Mouse (Mus musculus) embryonic fibroblast, embryonic 13.5 days (primary cell): ENCODE measurements around the gene 1700001K19Rik. TPM values are rescaled to one million over a fixed set of nuclear protein-coding genes. Genes with fewer than 3 reads are reported as not detected.
A peak's percentile ranks its signal among the peaks of the same experiment; 100 is the strongest.
"Not testable (repeated sequence)": the region's sequence is repeated elsewhere in the genome, so short reads cannot be mapped to it uniquely, and the experiment has no call there.

ENCODE experiments used
- H3K27ac ChIP-seq: 2 replicates; pipeline ENCODE4 v1.5.1; 2012; ENCODE audit warnings: low read length, control low read depth, inconsistent platforms; ENCODE audit not compliant: insufficient read depth
- H3K4me1 ChIP-seq: 2 replicates; pipeline ENCODE4 v1.6.1; 2011; ENCODE audit warnings: low read length; ENCODE audit not compliant: control insufficient read depth, insufficient read depth
- H3K4me3 ChIP-seq: 2 replicates; pipeline ENCODE4 v1.5.1; 2011; ENCODE audit warnings: mild to moderate bottlenecking, control low read depth, low read length; ENCODE audit not compliant: insufficient read depth
- CTCF ChIP-seq: IDR thresholded peaks from 2 replicates; pipeline ENCODE4 v1.5.1; 2011; ENCODE audit warnings: mild to moderate bottlenecking, control low read depth, low read length, moderate library complexity, borderline replicate concordance; ENCODE audit not compliant: insufficient read depth
- POLR2A ChIP-seq: IDR thresholded peaks from 2 replicates; pipeline ENCODE4 v1.6.1; 2011; ENCODE audit warnings: low read depth, mild to moderate bottlenecking, control low read depth, low read length, moderate library complexity
- polyA plus RNA-seq: library from polyadenylated mRNA; stranded (reverse); fragments of >200 nt; gene quantifications from 2 replicates; pipeline ENCODE4 v1.2.4, GENCODE M21; 2011; ENCODE audit warnings: low read depth; ENCODE audit not compliant: missing spikeins, insufficient read length

Gene 1700001K19Rik
- not detected in 2 replicates for polyA plus RNA-seq

DNA sequence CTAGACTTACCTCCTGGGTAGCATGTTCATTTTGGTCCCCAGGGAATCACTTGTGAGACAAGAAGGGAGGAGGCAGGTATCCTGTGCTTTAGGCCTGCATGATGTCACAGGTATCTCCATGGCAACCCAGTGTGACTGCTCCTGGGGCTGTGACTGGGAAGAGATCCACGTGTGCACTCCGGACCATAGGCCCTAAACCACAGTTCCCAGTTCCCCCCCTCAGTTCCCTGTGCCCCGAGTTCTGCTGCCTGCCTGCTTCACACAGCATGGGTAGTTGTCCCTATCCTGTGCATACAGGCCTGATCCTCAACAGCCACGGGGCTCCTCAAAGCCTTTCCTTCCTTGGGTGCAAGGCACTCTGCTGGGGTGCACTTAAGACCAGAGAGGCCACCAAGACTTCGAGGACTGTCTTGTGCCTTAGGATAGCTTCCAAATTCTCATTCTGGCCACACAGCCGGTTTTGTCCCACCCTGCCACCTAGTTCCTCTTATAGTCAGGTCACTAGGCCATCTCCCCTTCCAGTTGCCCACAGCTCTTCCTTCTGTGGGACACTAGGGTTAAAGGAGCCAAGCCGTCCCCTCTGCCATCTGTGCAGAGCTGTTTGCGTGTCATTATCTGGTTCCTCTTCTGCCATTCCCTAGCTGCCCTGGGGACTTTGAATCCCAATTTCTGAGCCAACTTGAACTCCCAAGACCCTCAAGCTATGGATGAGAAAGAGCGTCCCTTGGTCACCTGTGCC lies at the start of gene 1700001K19Rik:
Gene 1700001K19Rik (minus strand): TSS at position 59 of the 739 bp plus-strand sequence.
- TF ChIP-seq POLR2A (no peak), CTCF (no peak)
- Histone ChIP-seq H3K4me1 (no peaks in the 10 kb centered on the region), H3K27ac (no peak within 1 kb of the TSS), H3K4me3 (no peak within 1 kb of the TSS)

DNA sequence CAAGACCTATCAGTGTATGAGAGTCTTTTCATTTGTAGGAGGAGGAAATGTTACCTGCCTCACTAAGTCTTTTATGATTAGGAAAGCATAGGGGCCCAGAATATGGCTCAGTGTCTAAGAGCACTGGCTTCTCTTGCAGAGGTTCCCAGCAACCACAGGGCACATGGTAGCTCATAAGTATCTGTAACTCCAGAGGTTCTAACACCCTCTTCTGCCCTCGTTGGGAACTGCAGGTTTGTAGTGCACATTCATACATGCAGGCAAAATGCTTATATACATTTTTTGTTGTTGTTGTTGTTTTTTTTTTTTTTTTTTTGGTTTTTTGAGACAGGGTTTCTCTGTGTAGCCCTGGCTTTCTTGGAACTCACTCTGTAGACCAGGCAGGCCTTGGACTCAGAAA lies 44.0 kb upstream of the 1700001K19Rik start:
- Histone ChIP-seq H3K27ac (no peak overlapping the region), H3K4me3 (no peak overlapping the region), H3K4me1 (no peaks in the 10 kb centered on the region)
- TF ChIP-seq CTCF (no peak), POLR2A (no peak)

DNA sequence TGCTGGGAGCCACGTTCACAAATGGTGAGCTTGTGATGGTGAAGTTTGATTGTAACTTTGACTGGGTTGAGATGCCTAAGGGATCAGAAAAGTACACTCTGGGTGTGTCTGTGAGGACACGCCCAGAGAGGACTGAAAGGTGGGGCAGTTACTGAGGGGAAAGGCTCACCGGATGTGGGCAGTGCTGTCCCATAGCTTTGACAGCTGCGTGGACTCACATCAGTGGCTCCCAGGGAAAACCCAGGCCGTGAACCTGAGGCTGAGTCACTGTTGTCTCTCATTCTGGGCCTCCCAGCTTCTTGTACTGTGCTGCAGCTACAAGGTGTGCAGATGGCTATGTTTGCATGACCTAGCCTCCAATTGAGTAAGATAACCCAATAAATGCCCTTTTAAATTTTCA lies 43.1 kb upstream of the 1700001K19Rik start:
- no peak overlapping the region for H3K27ac ChIP-seq
- TF ChIP-seq CTCF (no peak), POLR2A (no peak)
- no peak overlapping the region for H3K4me3 ChIP-seq
- H3K4me1 ChIP-seq: no peaks in the 10 kb centered on the region

DNA sequence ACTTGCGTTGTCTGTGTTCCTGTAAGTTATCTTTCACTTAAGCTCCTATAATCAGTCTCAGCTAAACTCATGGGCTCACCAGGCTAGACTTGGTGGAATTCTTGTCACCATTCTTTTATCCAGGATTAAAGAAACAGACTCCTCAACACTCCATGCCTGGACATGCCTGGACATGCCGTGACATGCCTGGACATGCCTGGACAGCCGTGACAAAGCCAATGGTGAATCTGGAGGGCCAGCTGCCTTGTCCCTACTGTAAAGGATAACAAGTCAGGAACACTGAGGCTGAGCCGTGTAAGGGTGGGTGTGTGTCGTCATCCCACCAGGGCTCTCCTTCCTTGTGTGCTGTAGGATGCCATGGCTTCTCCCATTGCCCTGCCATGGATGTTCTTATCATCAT lies 42.6 kb upstream of the 1700001K19Rik start:
- no peak for TF ChIP-seq POLR2A
- no peak for TF ChIP-seq CTCF
- Histone ChIP-seq H3K27ac (no peak overlapping the region), H3K4me3 (no peak overlapping the region), H3K4me1 (no peaks in the 10 kb centered on the region)

- no peak for TF ChIP-seq POLR2A
- TF ChIP-seq CTCF: no peak
- H3K27ac ChIP-seq: no peak overlapping the region
- no peak overlapping the region for H3K4me3 ChIP-seq
- peaks cover 5% of the 10 kb centered on the region; the same call in 1 of the 2 replicates for H3K4me1 ChIP-seq
These were observed 33.6 kb upstream of the 1700001K19Rik start for GRCm38 (mm10) chr12:110716004-110716403.

DNA sequence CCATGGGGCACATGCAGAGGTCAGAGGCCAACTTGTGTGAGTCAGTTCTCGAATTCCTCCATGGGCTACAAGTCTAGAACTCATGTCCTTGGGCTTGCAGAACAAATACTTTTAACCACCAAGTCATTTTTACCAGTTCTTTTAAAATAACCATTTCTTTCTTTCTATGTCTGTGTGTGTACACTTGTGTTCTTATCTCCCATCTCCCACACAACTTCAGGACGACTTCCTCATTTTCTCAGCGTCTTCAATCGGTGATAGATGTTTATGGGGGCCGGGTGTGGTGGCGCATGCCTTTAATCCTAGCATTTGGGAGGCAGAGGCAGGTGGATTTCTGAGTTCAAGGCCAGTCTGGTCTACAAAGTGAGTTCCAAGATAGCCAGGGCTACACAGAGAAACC lies 31.8 kb upstream of the 1700001K19Rik start:
- Histone ChIP-seq H3K4me1 (peaks cover 7% of the 10 kb centered on the region; the same call in 1 of the 2 replicates), H3K27ac (no peak overlapping the region), H3K4me3 (no peak overlapping the region)
- TF ChIP-seq CTCF (no peak), POLR2A (no peak)

DNA sequence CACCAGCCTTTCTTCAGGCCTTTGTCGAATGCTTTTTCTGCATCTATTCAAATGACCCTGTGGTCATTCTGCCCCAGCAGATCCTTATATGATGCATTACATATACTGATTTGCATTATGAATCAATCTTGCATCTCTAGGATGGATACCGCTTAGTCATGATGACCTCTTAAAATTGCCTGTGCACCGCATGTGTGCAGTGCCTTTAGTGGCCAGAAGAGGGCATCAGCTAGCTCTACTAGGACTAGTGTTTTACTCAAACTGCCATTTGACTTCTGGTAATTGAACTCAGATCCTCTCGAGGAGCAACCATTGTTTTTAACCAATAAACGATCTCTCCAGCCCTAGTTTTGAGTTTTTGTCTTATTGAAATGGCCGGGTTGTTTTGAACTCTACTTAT lies 31.4 kb upstream of the 1700001K19Rik start:
- Histone ChIP-seq H3K27ac (no peak overlapping the region), H3K4me1 (peaks cover 7% of the 10 kb centered on the region; the same call in 1 of the 2 replicates), H3K4me3 (no peak overlapping the region)
- TF ChIP-seq POLR2A (no peak), CTCF (no peak)

DNA sequence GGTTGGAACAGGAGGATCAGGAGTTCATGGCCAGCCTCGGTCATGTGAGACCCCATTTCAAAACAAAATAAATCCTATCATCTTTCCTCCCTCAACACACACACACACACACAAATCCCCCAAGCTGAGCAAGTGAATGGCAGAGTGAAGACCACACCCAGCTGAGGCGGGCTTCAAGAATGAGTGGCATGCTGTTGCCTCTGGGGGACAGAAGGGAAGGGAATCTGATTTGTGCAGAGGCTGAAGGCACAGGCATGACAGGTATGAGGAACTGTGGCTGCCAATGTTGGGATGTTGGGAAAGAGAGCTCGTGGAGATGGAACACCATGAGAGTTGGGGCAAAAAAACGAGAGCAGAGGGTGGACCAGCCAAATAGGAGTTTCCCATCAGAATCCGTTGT lies 28.9 kb upstream of the 1700001K19Rik start:
- Histone ChIP-seq H3K27ac (no peak overlapping the region), H3K4me1 (peaks cover 7% of the 10 kb centered on the region; the same call in 1 of the 2 replicates)

DNA sequence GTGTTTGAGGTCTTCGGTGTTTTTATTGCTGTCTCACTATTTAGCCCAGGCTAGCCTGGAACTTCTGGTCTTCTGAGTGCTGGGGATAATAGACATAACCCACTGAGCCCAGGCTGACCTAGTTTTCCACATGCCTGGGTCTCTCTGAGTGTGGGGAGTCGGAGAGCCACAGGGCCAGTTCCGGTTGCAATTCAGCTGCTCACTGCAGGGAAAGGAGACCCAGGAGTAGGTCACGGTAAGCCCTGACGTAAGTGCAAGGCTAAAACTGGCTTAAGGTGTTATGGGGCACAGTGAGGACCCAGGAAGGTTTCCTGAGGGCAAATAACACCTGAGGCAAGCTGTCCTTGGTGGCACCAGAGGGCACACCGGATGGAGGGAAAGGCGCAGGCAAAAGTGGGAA lies 25.0 kb upstream of the 1700001K19Rik start:
- Histone ChIP-seq H3K27ac (no peak overlapping the region), H3K4me3 (no peak overlapping the region), H3K4me1 (peaks cover 13% of the 10 kb centered on the region)
- TF ChIP-seq CTCF (no peak), POLR2A (no peak)

More for the DNA sequence above, 28.9 kb upstream of the 1700001K19Rik start:
- TF ChIP-seq CTCF: no peak
- no peak for TF ChIP-seq POLR2A
- no peak overlapping the region for H3K4me3 ChIP-seq

GRCm38 (mm10) chr12:110706337-110707231 lies 24.2 kb upstream of the 1700001K19Rik start:
- 0 out of 2 replicates have a peak, but pooled peaks have one; percentile 18 for TF ChIP-seq POLR2A
- no peak for TF ChIP-seq CTCF
- H3K4me3 ChIP-seq: peak overlapping the region; percentile 5; the same call in 1 of the 2 replicates
- peak overlapping the region; percentile 28; the same call in 1 of the 2 replicates for H3K27ac ChIP-seq
- H3K4me1 ChIP-seq: peaks cover 21% of the 10 kb centered on the region

DNA sequence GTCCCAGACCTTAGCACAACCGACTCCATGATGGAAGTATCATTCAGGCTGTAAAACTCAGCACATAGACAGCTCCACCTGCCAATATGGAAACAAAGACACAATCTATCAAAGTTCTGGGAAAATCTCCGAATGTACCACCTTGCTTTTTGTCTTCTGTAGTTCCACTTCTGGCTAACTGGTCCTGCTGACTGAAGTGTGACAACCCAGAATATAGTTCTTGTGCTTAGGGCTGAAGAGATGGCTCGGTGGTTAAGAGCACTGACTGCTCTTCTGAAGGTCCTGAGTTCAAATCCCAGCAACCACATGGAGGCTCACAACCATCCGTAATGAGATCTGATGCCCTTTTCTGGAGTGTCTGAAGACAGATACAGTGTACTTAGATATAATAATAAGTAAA lies 23.0 kb upstream of the 1700001K19Rik start:
- not testable (repeated sequence) for H3K4me3 ChIP-seq, H3K27ac ChIP-seq
- H3K4me1 ChIP-seq: peaks cover 17% of the 10 kb centered on the region
